22 mouse cellular contexts compared by ENCODE assay signal in genomic region chr14:16312599-16312998, GRCm38 (mm10). TPM values are rescaled to one million over a fixed set of nuclear protein-coding genes. Genes with fewer than 3 reads are reported as not detected.
DNase-seq lines count a peak whose midpoint lies in the region; ATAC-seq and TF ChIP-seq lines count a peak whose summit lies in the region.
"Had no signal": no experiment of that assay in that cellular context is flagged by ENCODE, and none has a peak within 500 bp of the region (broad histone marks: within the 10 kb centered on the region; RNA-seq: fewer than 3 reads in every experiment).

No protein-coding gene starts in this region.

- H3K79me2 ChIP-seq in MEL (ENCODE audit: control insufficient read depth, insufficient read depth, low read length, poor library complexity) = no peaks in the 10 kb centered on the region

- no peak overlapping the region for H3K27ac ChIP-seq in liver, embryonic 14.5 days
- no peak overlapping the region for H3K27ac ChIP-seq in liver, embryonic 12.5 days
- peak overlapping the region; percentile 72; the same call in 1 of the 2 replicates for H3K27ac ChIP-seq in ES-Bruce4 (ENCODE audit: insufficient read depth, low read length)
- no peak overlapping the region for H3K27ac ChIP-seq in MEL (ENCODE audit: control insufficient read depth, low read depth, low read length)
- peak overlapping the region; percentile 73 for H3K27ac ChIP-seq in small intestine, adult 2 months (ENCODE audit: insufficient read depth, low read depth, low read length)
- H3K27ac ChIP-seq: embryonic facial prominence, embryonic 10.5 days; embryonic facial prominence, embryonic 12.5 days; forebrain, embryonic 10.5 days; forebrain, embryonic 12.5 days had no signal

- H3K4me2 ChIP-seq in liver, embryonic 14.5 days (ENCODE audit: low read depth) = no peak overlapping the region
- no peak overlapping the region for H3K4me2 ChIP-seq in liver, embryonic 12.5 days
- H3K4me2 ChIP-seq: embryonic facial prominence, embryonic 12.5 days; forebrain, embryonic 12.5 days had no signal

- H3K4me3 ChIP-seq in liver, embryonic 14.5 days (ENCODE audit: insufficient read depth in 1 of 2, low read depth in 2 of 2, low read length in 2 of 2) = no peak overlapping the region
- no peak overlapping the region for H3K4me3 ChIP-seq in liver, embryonic 12.5 days
- H3K4me3 ChIP-seq in ES-Bruce4 (ENCODE audit: low read depth, low read length) = no peak overlapping the region
- no peak overlapping the region; a peak in 1 of 4 replicates for H3K4me3 ChIP-seq in MEL (ENCODE audit: control insufficient read depth in 1 of 2, insufficient read depth in 1 of 2, low read depth in 2 of 2, low read length in 2 of 2)
- H3K4me3 ChIP-seq in small intestine, adult 2 months (ENCODE audit: low read depth, low read length) = no peak overlapping the region
- H3K4me3 ChIP-seq: embryonic facial prominence, embryonic 10.5 days; embryonic facial prominence, embryonic 12.5 days; forebrain, embryonic 10.5 days; forebrain, embryonic 12.5 days had no signal

- H3K36me3 ChIP-seq in liver, embryonic 14.5 days (replicated peaks; ENCODE audit: control insufficient read depth, insufficient read depth, low read depth) = no peaks in the 10 kb centered on the region
- peaks cover 6% of the 10 kb centered on the region for H3K36me3 ChIP-seq in liver, embryonic 12.5 days
- H3K36me3 ChIP-seq in ES-Bruce4 (ENCODE audit: control insufficient read depth, insufficient read depth, low read length, poor library complexity, severe bottlenecking) (no peaks in the 10 kb centered on the region), MEL (ENCODE audit: control insufficient read depth in 1 of 2, insufficient read depth in 2 of 2, low read length in 2 of 2) (peaks cover 2 to 8% of the 10 kb centered on the region in 2 experiments; a peak in 2 of 4 replicates)
- H3K36me3 ChIP-seq in small intestine, adult 2 months (ENCODE audit: control insufficient read depth, insufficient read depth, low read length) = peaks cover 10% of the 10 kb centered on the region
- H3K36me3 ChIP-seq: embryonic facial prominence, embryonic 10.5 days; embryonic facial prominence, embryonic 12.5 days; forebrain, embryonic 10.5 days; forebrain, embryonic 12.5 days had no signal

- DNase-seq in liver, embryonic 14.5 days (ENCODE audit: low read depth in 3 of 3, low spot score in 3 of 3) = no peak
- DNase-seq in MEL (ENCODE audit: low read depth, low spot score) = no peak
- no peak for DNase-seq in gastrocnemius, postnatal 25 days
- DNase-seq in adrenal gland, postnatal 36 days = no peak
- DNase-seq: adrenal gland, adult 2 months; adrenal gland, postnatal 10 days; adrenal gland, postnatal 25 days; cerebellum, adult 11-12 months; cerebellum, adult 2 months; cerebellum, adult 9-10 months; cerebellum, postnatal 10 days; cerebellum, postnatal 25 days had no signal

- WGBS in liver, embryonic 14.5 days (ENCODE audit: insufficient replicate concordance) = 17% methylated on average over 1 of the region's 1 CpGs
- 22% methylated on average over 1 of the region's 1 CpGs for WGBS in liver, embryonic 12.5 days (ENCODE audit: insufficient replicate concordance)
- WGBS in small intestine, adult 2 months = 20% methylated on average over 1 of the region's 1 CpGs

- H3K27me3 ChIP-seq in liver, embryonic 14.5 days (ENCODE audit: control insufficient read depth, insufficient read depth, low read length) = no peaks in the 10 kb centered on the region
- no peaks in the 10 kb centered on the region for H3K27me3 ChIP-seq in liver, embryonic 12.5 days (replicated peaks)
- no peaks in the 10 kb centered on the region for H3K27me3 ChIP-seq in ES-Bruce4 (ENCODE audit: control insufficient read depth, insufficient read depth, low read length, poor library complexity, severe bottlenecking)
- no peaks in the 10 kb centered on the region for H3K27me3 ChIP-seq in MEL (ENCODE audit: control insufficient read depth in 1 of 2, insufficient read depth in 2 of 2, low read length in 2 of 2)
- no peaks in the 10 kb centered on the region for H3K27me3 ChIP-seq in small intestine, adult 2 months (ENCODE audit: control insufficient read depth, insufficient read depth, low read length)
- H3K27me3 ChIP-seq: embryonic facial prominence, embryonic 12.5 days; forebrain, embryonic 12.5 days had no signal

- H3K9me3 ChIP-seq in liver, embryonic 14.5 days (ENCODE audit: control insufficient read depth, low read length) = no peaks in the 10 kb centered on the region
- H3K9me3 ChIP-seq in liver, embryonic 12.5 days (replicated peaks) = no peaks in the 10 kb centered on the region
- H3K9me3 ChIP-seq in ES-Bruce4 (replicated peaks; ENCODE audit: control insufficient read depth, insufficient read depth, low read length, poor library complexity, severe bottlenecking) = peaks cover 17% of the 10 kb centered on the region; the same call in 1 of the 2 replicates
- no peaks in the 10 kb centered on the region for H3K9me3 ChIP-seq in MEL (replicated peaks; ENCODE audit: insufficient read depth, low read length)
- H3K9me3 ChIP-seq: embryonic facial prominence, embryonic 10.5 days; embryonic facial prominence, embryonic 12.5 days; forebrain, embryonic 10.5 days; forebrain, embryonic 12.5 days; G1E had no signal

- ATAC-seq in liver, embryonic 14.5 days (ENCODE audit: insufficient read depth) = peak; percentile 37; the same call in 1 of the 2 replicates
- no peak for ATAC-seq in liver, embryonic 12.5 days
- ATAC-seq: forebrain, embryonic 14.5 days; forebrain, embryonic 16.5 days had no signal

- H3K4me1 ChIP-seq in liver, embryonic 14.5 days (replicated peaks; ENCODE audit: control insufficient read depth in 2 of 2, insufficient read depth in 2 of 2, low read length in 1 of 2) = peaks cover 4 to 5% of the 10 kb centered on the region in 2 experiments; a peak in 3 of 4 replicates
- peaks cover 27% of the 10 kb centered on the region for H3K4me1 ChIP-seq in liver, embryonic 12.5 days
- H3K4me1 ChIP-seq in ES-Bruce4 (ENCODE audit: control insufficient read depth, insufficient read depth, low read length) = no peaks in the 10 kb centered on the region
- H3K4me1 ChIP-seq in MEL (ENCODE audit: control insufficient read depth in 1 of 2, insufficient read depth in 2 of 2, low read length in 2 of 2) = peaks cover 2 to 3% of the 10 kb centered on the region in 2 experiments; a peak in 2 of 4 replicates
- H3K4me1 ChIP-seq in small intestine, adult 2 months (ENCODE audit: control insufficient read depth, insufficient read depth, insufficient read length, low read length) = peaks cover 8% of the 10 kb centered on the region; the same call in 1 of the 2 replicates
- H3K4me1 ChIP-seq: embryonic facial prominence, embryonic 12.5 days; forebrain, embryonic 10.5 days had no signal

- TF ChIP-seq CTCF in liver, embryonic 14.5 days (IDR thresholded peaks at IDR 0.05; ENCODE audit: low read depth) = no peak
- TF ChIP-seq CTCF in ES-Bruce4 (IDR thresholded peaks at IDR 0.05; ENCODE audit: low read depth, low read length) = no peak
- TF ChIP-seq CTCF in MEL (IDR thresholded peaks at IDR 0.05 in 2 of 3, conservative IDR thresholded peaks at IDR 0.05 in 1 of 3; ENCODE audit: control insufficient read depth in 1 of 3, insufficient read depth in 1 of 3, low read depth in 2 of 3, low read length in 3 of 3, poor library complexity in 1 of 3, severe bottlenecking in 1 of 3) = no peak
- TF ChIP-seq CTCF in small intestine, adult 2 months (IDR thresholded peaks at IDR 0.05; ENCODE audit: extremely low read depth, insufficient read length, insufficient replicate concordance, low read depth, low read length) = no peak

- TF ChIP-seq RAD21 in MEL (IDR thresholded peaks at IDR 0.05; ENCODE audit: low read depth, low read length) = no peak

- no peak for TF ChIP-seq EP300 in liver, embryonic 14.5 days (IDR thresholded peaks at IDR 0.05; ENCODE audit: low read depth)
- TF ChIP-seq EP300 in ES-Bruce4 (IDR thresholded peaks at IDR 0.05; ENCODE audit: insufficient read depth, low read depth, low read length) = no peak
- peak; percentile 62 to 64 for TF ChIP-seq EP300 in MEL (IDR thresholded peaks at IDR 0.05; ENCODE audit: low read depth in 1 of 2, low read length in 2 of 2)

- TF ChIP-seq POLR2A in ES-Bruce4 (IDR thresholded peaks at IDR 0.05; ENCODE audit: insufficient read depth, low read length) = no peak
- TF ChIP-seq POLR2A in MEL (IDR thresholded peaks at IDR 0.05; ENCODE audit: control insufficient read depth in 1 of 2, insufficient read depth in 1 of 2, low read depth in 1 of 2, low read length in 2 of 2, poor library complexity in 1 of 2) = no peak
- no peak for TF ChIP-seq POLR2A in small intestine, adult 2 months (IDR thresholded peaks at IDR 0.05; ENCODE audit: low read depth, low read length)

- H3K9ac ChIP-seq in liver, embryonic 14.5 days (replicated peaks) = no peak overlapping the region
- H3K9ac ChIP-seq in liver, embryonic 12.5 days = no peak overlapping the region
- no peak overlapping the region for H3K9ac ChIP-seq in ES-Bruce4 (ENCODE audit: low read depth, poor library complexity, severe bottlenecking)
- H3K9ac ChIP-seq in MEL (ENCODE audit: control insufficient read depth, low read depth, low read length, poor library complexity, severe bottlenecking) = no peak overlapping the region
- H3K9ac ChIP-seq: embryonic facial prominence, embryonic 12.5 days; forebrain, embryonic 12.5 days had no signal

TF ChIP-seq in MEL, 35 proteins besides CTCF, POLR2A, EP300 and RAD21:
- TF ChIP-seq ETS1 (IDR thresholded peaks at IDR 0.05; ENCODE audit: low read depth, low read length) (peak; percentile 45; the same call in 1 of the 2 replicates), SMC3 (IDR thresholded peaks at IDR 0.05; ENCODE audit: low read depth, low read length) (no peak), MYB (IDR thresholded peaks at IDR 0.05; ENCODE audit: low read depth, low read length) (no peak), MYC (IDR thresholded peaks at IDR 0.05; ENCODE audit: low read depth, low read length) (0 out of 2 replicates have a peak, but pooled peaks have one; percentile 26), ZNF384 (IDR thresholded peaks at IDR 0.05; ENCODE audit: low read depth, low read length) (no peak), GATA1 (IDR thresholded peaks at IDR 0.05; ENCODE audit: low read depth, low read length) (peak; percentile 69), MAX (IDR thresholded peaks at IDR 0.05; ENCODE audit: low read length) (peak; percentile 51)

RNA-seq across cellular contexts. Expression of gene Top2b, which starts 52.4 kb away (rescaled TPM):
- polyA plus RNA-seq in liver, embryonic 14.5 days (2012; rRNA removed) = 8.9 and 16.5 TPM in 2 replicates
- polyA plus RNA-seq in liver, embryonic 14.5 days (2014; fragmentation: Nextera tagmentation; extraction: Ambion mirVana) = 21.0 and 21.1 TPM in 2 replicates
- polyA plus RNA-seq in liver, embryonic 12.5 days (2016; fragmentation: Nextera tagmentation; extraction: Ambion mirVana) = 36.9 and 37.8 TPM in 2 replicates
- polyA plus RNA-seq in ES-Bruce4 (2011; ENCODE audit: insufficient read depth, insufficient read length, low read depth, missing spikeins) = 112 and 122 TPM in 2 replicates
- 29.5 and 31.8 TPM in 2 replicates for total RNA-seq in MEL (2012; rRNA removed)
- 100 to 1,000 TPM in 1 of 2 experiments, 10 to 100 TPM in 1; 39.5 to 190 TPM for polyA plus RNA-seq in MEL (2012; ENCODE audit: insufficient read depth in 1 of 2, insufficient read length in 2 of 2, low read depth in 1 of 2, low replicate concordance in 2 of 2, missing spikeins in 1 of 2)
- polyA plus RNA-seq in small intestine, adult 2 months (2012; rRNA removed) = 1.3 and 1.7 TPM in 2 replicates
- 10 to 100 TPM; 33.6 to 37.2 TPM for total RNA-seq in gastrocnemius, postnatal 25 days (2021)
- total RNA-seq in adrenal gland, postnatal 36 days (2021) = 10 to 100 TPM; 83.8 to 89.0 TPM

Comparison
In these comparisons a context has a peak if more than half of its experiments do, and no peak if none do; other contexts are left out.
1. H3K27ac ChIP-seq: peak in ES-Bruce4 (single experiment) and small intestine, adult 2 months (single experiment); none in liver, embryonic 14.5 days (single experiment), liver, embryonic 12.5 days (single experiment) and MEL (single experiment).